Comparison of ENCODE assay signal across 16 mouse cellular contexts in genomic region chr7:99963237-99963860, GRCm38 (mm10). TPM values are rescaled to one million over a fixed set of nuclear protein-coding genes. Genes with fewer than 3 reads are reported as not detected.
A peak's percentile ranks its signal among the peaks of the same experiment; 100 is the strongest.
DNase-seq lines count a peak whose midpoint lies in the region; ATAC-seq and TF ChIP-seq lines count a peak whose summit lies in the region.
"Had no signal": no experiment of that assay in that cellular context is flagged by ENCODE, and none has a peak within 500 bp of the region (broad histone marks: within the 10 kb centered on the region; RNA-seq: fewer than 3 reads in every experiment).

No protein-coding gene starts in this region.

- TF ChIP-seq POLR2A in heart, adult 2 months (IDR thresholded peaks at IDR 0.05; ENCODE audit: insufficient read depth, low read depth, low read length): 0 out of 2 replicates have a peak, but pooled peaks have one; percentile 29

- H3K4me1 ChIP-seq in heart, adult 2 months (ENCODE audit: control insufficient read depth, insufficient read depth, low read length): peaks cover 31% of the 10 kb centered on the region
- H3K4me1 ChIP-seq in kidney, embryonic 16.5 days (ENCODE audit: insufficient read depth, low read length): peaks cover 44% of the 10 kb centered on the region
- H3K4me1 ChIP-seq in stomach, postnatal 0 days (replicated peaks; ENCODE audit: control insufficient read depth, insufficient read depth): peaks cover 4% of the 10 kb centered on the region

- 68% methylated on average over 3 of the region's 3 CpGs for WGBS in heart, adult 2 months
- WGBS in kidney, embryonic 16.5 days: 64% methylated on average over 3 of the region's 3 CpGs
- WGBS in stomach, postnatal 0 days: 74% methylated on average over 3 of the region's 3 CpGs

- no peak overlapping the region for H3K4me2 ChIP-seq in kidney, embryonic 16.5 days (replicated peaks; ENCODE audit: low read depth, low read length)
- H3K4me2 ChIP-seq in stomach, postnatal 0 days (replicated peaks; ENCODE audit: low read depth): no peak overlapping the region
- H3K4me2 ChIP-seq: embryonic facial prominence, embryonic 13.5 days; forebrain, embryonic 15.5 days; neural tube, embryonic 12.5 days had no signal

- no peak overlapping the region for H3K9ac ChIP-seq in heart, adult 2 months (ENCODE audit: low read depth, low read length)
- no peak overlapping the region for H3K9ac ChIP-seq in kidney, embryonic 16.5 days (replicated peaks; ENCODE audit: low read length)
- H3K9ac ChIP-seq in stomach, postnatal 0 days (ENCODE audit: low read length): no peak overlapping the region
- H3K9ac ChIP-seq: embryonic facial prominence, embryonic 13.5 days; forebrain, embryonic 15.5 days; liver, embryonic 14.5 days; neural tube, embryonic 12.5 days had no signal

- H3K4me3 ChIP-seq in heart, adult 2 months: no peak overlapping the region
- H3K4me3 ChIP-seq in kidney, embryonic 16.5 days (ENCODE audit: low read length): no peak overlapping the region
- no peak overlapping the region for H3K4me3 ChIP-seq in stomach, postnatal 0 days (ENCODE audit: low read depth, low read length)
- H3K4me3 ChIP-seq: embryonic facial prominence, embryonic 13.5 days; forebrain, embryonic 15.5 days; neural tube, embryonic 12.5 days had no signal

- H3K27ac ChIP-seq in heart, adult 2 months: peak overlapping the region; percentile 84
- H3K27ac ChIP-seq in kidney, embryonic 16.5 days (ENCODE audit: low read length): peak overlapping the region; percentile 77
- 0 out of 2 replicates have a peak overlapping the region, but pooled peaks have one; percentile 31 for H3K27ac ChIP-seq in stomach, postnatal 0 days (replicated peaks)
- H3K27ac ChIP-seq: embryonic facial prominence, embryonic 13.5 days; liver, embryonic 14.5 days; neural tube, embryonic 12.5 days had no signal

- no peak for ATAC-seq in kidney, embryonic 16.5 days (ENCODE audit: low FRiP score, low TSS enrichment)
- peak; percentile 74 for ATAC-seq in stomach, postnatal 0 days (ENCODE audit: low FRiP score, low TSS enrichment)
- ATAC-seq: forebrain, embryonic 15.5 days had no signal

- DNase-seq in heart, adult 2 months: no peak
- no peak for DNase-seq in heart, adult 8-10 months (ENCODE audit: low spot score)
- DNase-seq in kidney, postnatal 36 days: no peak
- DNase-seq in thymus, postnatal 4 days: peak; percentile 4
- DNase-seq in thymus, postnatal 14 days: no peak
- DNase-seq in stomach, postnatal 0 days (ENCODE audit: low spot score): no peak
- no peak for DNase-seq in embryo, embryonic 10.5 days (ENCODE audit: low spot score)
- DNase-seq: cerebellum, postnatal 10 days; right cerebral cortex, adult 18-20 months; thymus, postnatal 36 days had no signal

- H3K79me2 ChIP-seq in heart, adult 2 months (replicated peaks; ENCODE audit: control insufficient read depth, insufficient read depth, low read length): peaks cover 4% of the 10 kb centered on the region

- H3K36me3 ChIP-seq in heart, adult 2 months (ENCODE audit: control insufficient read depth, insufficient read depth, low read length): peaks cover 16% of the 10 kb centered on the region
- H3K36me3 ChIP-seq in kidney, embryonic 16.5 days (ENCODE audit: insufficient read depth, low read length): no peaks in the 10 kb centered on the region
- no peaks in the 10 kb centered on the region for H3K36me3 ChIP-seq in stomach, postnatal 0 days (ENCODE audit: control insufficient read depth, insufficient read depth, low read length)
- H3K36me3 ChIP-seq: embryonic facial prominence, embryonic 13.5 days; forebrain, embryonic 15.5 days; neural tube, embryonic 12.5 days had no signal

- intact Hi-C loops in heart, adult 2 months (cut with DNase I): loop anchor here (2.0 kb wide), 2 partner anchors 15 to 17 kb away; no protein-coding TSS in a partner anchor

- TF ChIP-seq CTCF in heart, adult 2 months (IDR thresholded peaks at IDR 0.05): no peak
- no peak for TF ChIP-seq CTCF in stomach, postnatal 0 days (IDR thresholded peaks at IDR 0.05; ENCODE audit: low read depth)

- no peak for TF ChIP-seq EP300 in heart, adult 2 months (IDR thresholded peaks at IDR 0.05; ENCODE audit: insufficient read depth, low read depth, low read length)
- no peak for TF ChIP-seq EP300 in stomach, postnatal 0 days (optimal IDR thresholded peaks at IDR 0.05)

- H3K27me3 ChIP-seq in heart, adult 2 months (ENCODE audit: control insufficient read depth, insufficient read depth, low read length): no peaks in the 10 kb centered on the region
- H3K27me3 ChIP-seq in kidney, embryonic 16.5 days (ENCODE audit: insufficient read depth, low read length): no peaks in the 10 kb centered on the region
- H3K27me3 ChIP-seq in stomach, postnatal 0 days (ENCODE audit: control insufficient read depth, insufficient read depth, low read length): no peaks in the 10 kb centered on the region
- H3K27me3 ChIP-seq: embryonic facial prominence, embryonic 13.5 days; forebrain, embryonic 15.5 days; neural tube, embryonic 12.5 days had no signal

- H3K9me3 ChIP-seq in kidney, embryonic 16.5 days (ENCODE audit: low read length): no peaks in the 10 kb centered on the region
- H3K9me3 ChIP-seq in stomach, postnatal 0 days (ENCODE audit: control insufficient read depth, low read length): no peaks in the 10 kb centered on the region
- H3K9me3 ChIP-seq: embryonic facial prominence, embryonic 13.5 days; forebrain, embryonic 15.5 days; G1E; neural tube, embryonic 12.5 days had no signal

RNA-seq across cellular contexts. Expression of gene Rnf169, which starts 16.9 kb away (rescaled TPM):
- 10 to 100 TPM in 1 of 2 experiments, 1 to 10 TPM in 1; 9.4 to 10.6 TPM for total RNA-seq in heart, adult 2 months (2021)
- 2.9 and 3.6 TPM in 2 replicates for polyA plus RNA-seq in heart, adult 2 months (2012; rRNA removed)
- 10 to 100 TPM in 1 of 4 experiments, 1 to 10 TPM in 3; 8.1 to 10.5 (median 9.4) TPM for total RNA-seq in heart, adult 8-10 months (2022)
- polyA plus RNA-seq in kidney, embryonic 16.5 days (2015; fragmentation: Nextera tagmentation; extraction: Ambion mirVana): 5.6 and 6.1 TPM in 2 replicates
- polyA plus RNA-seq in stomach, postnatal 0 days (2015; fragmentation: Nextera tagmentation; extraction: Ambion mirVana): 1.8 and 2.0 TPM in 2 replicates

RNA-seq across cellular contexts. Expression of gene Chrdl2, which starts 42.6 kb away (rescaled TPM):
- under 1 TPM in 1 of 2 experiments, not detected in 1; 0.16 TPM for total RNA-seq in heart, adult 2 months (2021)
- 0.18 and 0.38 TPM in 2 replicates for polyA plus RNA-seq in heart, adult 2 months (2012; rRNA removed)
- total RNA-seq in heart, adult 8-10 months (2022): not detected
- polyA plus RNA-seq in kidney, embryonic 16.5 days (2015; fragmentation: Nextera tagmentation; extraction: Ambion mirVana): 0.90 and 0.95 TPM in 2 replicates
- polyA plus RNA-seq in stomach, postnatal 0 days (2015; fragmentation: Nextera tagmentation; extraction: Ambion mirVana): 0.44 and 2.0 TPM in 2 replicates
- polyA plus RNA-seq: forebrain, embryonic 15.5 days; G1E had no signal

Comparison
In these comparisons a context has a peak if more than half of its experiments do, and no peak if none do; other contexts are left out.
1. H3K27ac ChIP-seq: peak in every context shown above with its lines; median percentile 84 in heart, adult 2 months; 77 in kidney, embryonic 16.5 days; 31 in stomach, postnatal 0 days.